Mouse (Mus musculus): ENCODE data around the gene Plxnc1.

Gene Plxnc1

DNA sequence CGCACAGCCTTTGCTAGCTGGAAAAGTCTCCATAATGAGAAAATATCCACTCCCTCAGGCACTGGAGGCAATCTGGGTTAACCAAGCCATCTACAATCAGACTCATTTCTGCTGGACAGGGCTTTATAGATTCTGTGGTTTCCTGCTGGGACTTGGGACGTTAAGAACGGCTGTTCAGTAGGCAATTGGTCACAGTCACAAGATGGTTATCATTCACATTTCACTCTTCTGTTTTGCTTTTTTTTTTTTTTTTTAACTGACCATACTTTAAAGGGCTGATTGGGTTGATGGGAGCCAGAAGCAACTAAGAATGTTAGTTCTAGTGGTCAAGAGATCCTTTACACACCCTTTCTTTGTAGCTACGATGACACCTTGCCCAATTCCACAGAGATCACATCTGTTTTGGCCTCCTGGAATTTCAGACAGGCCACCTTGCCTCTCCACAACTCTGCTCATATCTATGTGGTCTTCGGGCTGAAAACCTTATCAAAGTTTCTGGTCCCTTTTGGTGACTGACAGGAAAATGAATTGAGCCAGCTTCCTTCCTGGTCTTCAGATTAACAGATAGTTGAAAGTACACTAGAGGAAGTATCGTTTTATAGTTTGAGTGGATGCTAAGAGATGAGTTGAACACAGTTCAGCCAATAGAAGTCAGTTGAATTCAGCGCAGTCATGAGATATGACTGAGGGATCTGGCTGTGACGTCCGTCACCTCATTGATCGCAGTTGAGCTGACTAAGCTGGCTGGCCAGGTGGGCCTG, 3.5 kb upstream of the Plxnc1 start:
- no peak for DNase-seq

DNA sequence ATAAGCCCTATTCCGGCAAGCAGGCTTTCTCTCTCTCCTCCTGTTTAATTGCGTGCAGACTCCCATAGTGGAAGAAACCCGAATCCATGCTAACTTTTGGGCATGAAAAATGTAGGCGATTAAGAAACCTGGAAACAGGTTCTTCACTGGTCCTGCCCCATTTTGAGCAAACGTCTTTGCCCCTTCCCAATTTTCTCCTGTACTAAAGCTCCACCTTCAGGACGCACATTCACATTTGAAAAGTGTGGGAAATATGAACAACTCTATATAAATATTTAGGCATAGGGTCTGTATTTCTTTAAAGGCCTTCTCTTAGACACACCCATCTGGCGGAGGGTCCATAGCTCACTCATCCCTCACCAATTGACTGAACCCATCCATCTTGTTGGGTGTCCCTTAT, 2.8 kb upstream of the Plxnc1 start:
- DNase-seq, result peak in 1 of 2 experiments; percentile 32

DNA sequence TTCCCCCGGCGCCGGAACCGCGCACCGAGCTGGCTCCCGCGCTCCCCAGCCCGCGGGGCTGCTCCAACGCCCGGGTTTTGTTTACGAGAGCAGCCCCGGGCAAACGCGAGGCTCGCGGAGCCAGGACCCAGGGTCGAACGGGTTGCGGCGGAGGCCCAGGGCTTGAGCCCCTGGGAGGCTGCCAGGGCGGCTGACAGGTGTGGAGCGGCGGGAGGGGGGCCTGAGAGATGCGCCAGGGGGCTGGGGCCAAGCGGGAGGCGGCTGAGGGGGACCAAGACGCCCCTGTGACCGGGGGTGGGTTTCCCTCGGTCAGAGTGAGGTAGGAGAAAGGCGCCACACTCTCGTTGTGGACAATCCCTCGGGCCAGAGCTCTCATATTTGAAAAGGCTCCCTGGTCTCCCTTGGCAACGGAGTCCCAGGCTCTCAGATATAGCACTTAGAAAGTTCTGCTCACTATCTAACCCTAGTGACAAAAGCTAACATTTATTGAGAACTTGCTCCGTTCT, 624 bp upstream of the Plxnc1 start:
- peak; percentile 72 to 76 for DNase-seq

DNA sequence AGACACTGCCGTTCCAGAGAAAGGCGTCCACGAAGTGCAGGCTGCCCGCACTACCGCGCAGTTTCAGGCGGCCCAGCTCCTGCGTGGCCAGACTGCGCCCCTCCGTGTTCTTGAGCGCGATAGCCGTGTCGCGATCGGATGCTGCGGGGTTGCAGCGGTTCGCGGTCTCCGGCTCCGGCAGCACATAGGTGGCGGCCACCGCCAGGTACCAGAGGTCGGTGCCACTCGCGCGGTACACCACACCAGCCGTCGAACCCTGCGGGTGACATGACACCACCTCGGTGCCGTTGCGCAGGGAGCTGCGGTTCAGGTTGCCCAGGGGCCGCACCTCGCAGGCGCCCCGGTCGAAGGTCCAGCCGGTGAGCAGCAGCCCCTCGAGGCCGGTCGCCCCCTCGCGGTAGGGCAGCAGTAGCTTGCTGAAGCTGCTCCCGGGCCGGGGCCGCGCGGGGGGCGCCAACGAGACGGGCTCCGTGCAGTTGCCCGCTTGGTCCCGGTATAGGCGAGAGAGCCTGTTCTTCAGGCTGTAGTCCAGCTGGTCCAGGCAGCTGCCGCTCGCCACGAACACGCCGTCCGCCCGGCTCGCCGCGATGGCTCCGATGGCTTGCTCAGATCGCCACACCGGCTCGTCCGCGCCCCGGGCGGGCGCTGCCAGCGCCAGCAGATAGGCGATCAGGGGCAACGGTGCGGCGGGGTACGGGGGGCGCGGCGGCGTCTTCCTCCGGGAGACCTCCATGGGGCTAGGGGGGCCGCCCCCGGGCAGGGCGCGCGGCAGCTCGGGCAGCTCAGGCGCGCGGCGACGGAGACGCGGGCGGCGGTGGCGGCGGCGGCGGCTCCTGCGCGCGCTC, 567 bp downstream of the Plxnc1 start:
- peak; percentile 77 to 82 for DNase-seq

DNA sequence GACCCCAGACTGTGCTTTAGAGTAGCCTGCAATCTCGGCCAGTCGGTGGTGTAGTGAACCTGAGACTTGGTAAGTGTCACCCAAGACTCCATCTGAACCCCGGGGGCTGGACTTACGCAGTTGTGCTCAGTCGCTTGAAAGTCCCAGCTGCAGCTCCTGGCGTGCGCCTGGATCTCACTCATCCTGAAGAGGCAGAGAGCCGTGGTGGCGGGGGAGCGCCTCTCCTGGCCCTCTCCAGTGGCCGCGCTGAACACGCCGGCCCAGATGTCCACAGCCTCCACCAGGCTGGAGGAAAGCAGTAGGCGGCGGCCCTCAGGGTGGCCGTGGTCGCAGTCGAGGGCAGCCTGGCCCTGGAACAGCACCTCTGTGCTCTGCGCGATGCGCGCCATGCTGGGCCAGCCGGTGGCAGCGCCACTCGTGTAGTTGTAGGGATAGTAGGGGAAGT, 1.2 kb downstream of the Plxnc1 start:
- peak in 1 of 2 experiments; percentile 53 for DNase-seq

DNA sequence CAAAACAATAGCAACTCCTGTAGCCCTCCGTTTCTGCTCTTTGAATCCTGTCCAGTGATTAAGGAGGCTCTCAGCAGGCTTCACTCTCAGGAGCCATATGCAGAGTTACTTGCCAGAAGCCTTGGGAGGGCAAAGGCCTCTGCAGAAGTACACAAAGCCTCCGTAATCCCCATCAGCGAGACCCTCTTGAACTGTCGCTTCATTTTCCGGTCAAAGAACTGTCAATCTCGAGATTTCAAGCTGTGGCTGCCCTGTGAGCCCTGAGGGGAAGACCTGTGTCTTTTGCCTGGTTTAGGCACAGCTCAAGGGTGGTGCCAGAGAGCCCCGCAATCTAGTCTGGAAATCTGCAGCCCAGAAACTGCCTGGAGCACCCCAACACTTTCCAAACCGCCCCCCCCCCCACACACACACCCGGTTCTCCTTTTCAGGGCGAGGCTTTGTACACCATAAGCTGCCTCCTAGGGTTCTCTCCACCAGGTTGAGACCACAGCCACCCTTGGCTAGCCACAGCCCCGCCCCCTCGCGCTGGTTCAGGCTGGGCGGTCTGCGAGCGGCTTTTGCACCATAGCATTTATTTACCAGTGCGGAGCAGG, 2.1 kb downstream of the Plxnc1 start:
- DNase-seq, result peak; percentile 46 to 56

DNA sequence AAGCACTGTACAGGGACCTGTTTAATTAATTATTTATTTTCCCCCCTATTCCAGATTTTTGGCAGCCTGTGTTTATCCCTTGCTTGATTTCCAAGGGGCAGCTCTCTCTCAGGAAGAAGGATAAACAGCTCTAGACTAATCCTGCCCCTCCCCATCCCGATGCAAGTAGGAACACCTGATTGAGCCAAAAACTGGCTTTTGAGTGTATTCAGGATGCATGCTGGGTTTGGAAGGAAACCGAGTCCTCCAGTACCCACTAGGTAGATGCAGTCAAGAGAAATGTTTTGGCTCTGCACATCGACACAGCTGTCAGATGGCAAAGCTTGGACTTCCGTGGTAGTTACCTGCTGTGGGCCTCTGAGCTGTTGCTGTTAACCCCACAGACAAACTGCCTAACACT, 3.1 kb downstream of the Plxnc1 start:
- peak; percentile 46 to 51 for DNase-seq

DNA sequence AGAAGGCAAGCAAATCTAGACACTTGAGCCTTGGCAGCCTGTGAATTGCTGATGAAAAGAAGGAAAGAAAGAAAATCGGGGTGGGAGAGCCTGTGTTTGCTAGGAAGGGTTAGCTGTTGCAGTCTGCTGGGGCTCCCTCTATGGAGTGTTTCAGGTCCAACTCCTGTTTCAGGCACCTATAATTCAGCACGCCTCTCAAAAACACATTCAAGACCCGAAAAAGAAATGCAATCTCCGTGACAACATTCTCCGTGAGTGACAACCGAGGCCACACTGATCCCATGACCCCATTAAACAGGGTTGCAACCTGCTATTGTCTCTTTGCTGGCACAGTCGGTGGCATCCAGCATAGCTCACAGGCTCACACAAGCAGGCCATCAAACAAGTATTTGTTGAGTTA, 3.8 kb downstream of the Plxnc1 start:
- DNase-seq, result peak in 1 of 2 experiments; percentile 30

DNA sequence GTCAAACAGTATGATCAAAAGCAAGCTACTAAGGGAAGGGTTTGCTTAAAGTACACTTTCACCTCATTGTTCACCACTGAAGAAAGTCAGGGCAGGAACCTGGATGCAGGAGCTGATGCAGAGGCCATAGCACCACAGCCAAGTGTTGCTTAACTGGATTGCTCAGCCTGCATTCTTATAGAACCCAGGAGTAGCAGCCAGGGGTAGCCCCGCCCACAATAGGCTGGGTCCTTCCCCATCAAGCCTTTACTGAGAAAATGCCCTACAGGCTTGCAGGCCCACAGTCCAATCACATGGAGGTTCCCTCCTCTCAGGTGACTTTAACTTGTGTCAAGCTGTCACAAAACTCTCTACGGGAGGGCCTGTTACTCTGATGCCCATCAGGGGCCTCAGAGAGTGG, 4.6 kb downstream of the Plxnc1 start:
- no peak for DNase-seq

DNA sequence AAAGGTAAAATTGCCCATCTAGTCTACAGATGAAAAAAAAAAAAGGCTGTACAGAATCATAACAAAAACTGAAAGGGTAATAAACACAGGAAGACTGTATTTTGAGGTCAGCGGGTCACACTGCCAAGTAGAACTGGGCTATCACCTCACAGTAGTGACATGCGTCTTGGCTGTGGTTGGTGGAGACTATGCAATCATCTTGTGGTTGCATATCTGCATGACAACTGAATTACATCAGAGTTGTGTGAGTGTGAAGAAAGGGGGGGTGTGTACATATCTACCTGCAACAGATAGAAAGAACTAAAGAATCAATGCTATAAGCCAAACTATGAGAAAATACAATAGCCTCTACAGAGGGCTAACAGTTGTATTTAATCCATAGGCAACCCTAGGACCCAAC, 5.7 kb downstream of the Plxnc1 start:
- no peak for DNase-seq

DNA sequence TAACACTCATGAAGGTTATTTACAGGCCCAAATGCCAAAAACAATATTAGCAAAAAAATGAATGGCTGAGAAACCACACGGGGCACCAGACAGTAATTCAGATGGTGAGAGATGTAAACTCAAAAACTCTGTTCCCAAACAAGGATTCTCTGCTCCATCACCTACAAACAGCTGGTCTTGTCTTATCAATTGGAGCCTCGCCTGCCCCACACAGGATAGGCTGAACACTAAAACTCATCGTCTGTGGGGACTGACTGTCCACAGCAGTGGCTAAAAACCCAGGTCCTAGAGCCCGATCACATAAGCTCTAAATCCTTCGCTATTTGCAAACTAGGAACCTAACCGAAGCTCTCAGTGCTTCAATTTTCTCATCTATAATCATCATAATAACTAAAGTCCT, 6.3 kb downstream of the Plxnc1 start:
- no peak for DNase-seq

DNA sequence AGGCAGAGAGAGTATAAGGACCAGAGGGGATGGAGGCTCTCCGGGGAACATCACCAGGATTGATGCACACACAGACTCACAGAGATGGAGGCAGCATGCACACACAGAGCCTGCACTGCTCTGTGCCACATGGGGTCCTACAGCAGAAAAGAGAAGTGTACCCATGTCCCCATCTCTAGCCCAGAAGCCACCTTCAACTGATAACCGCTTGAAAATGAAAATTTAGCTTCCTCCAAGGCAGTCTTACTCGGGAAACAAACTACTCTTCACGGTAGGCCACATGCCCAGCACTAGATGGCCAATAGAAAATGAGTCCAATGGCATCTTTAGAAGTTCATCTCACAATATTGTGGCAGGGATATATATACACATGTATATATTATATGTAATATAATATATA, 9.4 kb downstream of the Plxnc1 start:
- no peak for DNase-seq

DNA sequence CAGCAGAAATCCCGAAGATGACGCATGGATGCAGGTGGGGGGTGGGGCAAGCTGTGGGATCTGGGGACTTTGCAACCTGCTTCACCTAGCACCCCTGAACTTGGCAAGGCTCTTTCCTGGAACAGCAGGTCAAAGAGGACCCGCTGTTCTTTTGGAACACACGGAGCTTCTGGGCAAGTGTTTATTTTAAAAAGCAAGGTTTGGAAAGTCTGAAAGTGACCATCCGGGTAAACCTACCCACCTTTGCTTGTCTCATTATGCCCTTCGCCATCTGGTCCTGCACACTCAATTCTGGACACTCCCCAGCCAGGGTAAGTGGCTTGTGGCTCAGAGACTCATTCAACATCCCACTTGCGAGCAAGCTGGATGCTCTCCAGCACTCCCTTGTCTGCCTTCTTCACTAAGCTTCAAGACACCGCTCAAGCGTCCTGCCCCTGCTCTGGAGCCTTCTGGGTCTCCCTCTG, 10.5 kb downstream of the Plxnc1 start:
- DNase-seq, result peak; percentile 87 to 90

DNA sequence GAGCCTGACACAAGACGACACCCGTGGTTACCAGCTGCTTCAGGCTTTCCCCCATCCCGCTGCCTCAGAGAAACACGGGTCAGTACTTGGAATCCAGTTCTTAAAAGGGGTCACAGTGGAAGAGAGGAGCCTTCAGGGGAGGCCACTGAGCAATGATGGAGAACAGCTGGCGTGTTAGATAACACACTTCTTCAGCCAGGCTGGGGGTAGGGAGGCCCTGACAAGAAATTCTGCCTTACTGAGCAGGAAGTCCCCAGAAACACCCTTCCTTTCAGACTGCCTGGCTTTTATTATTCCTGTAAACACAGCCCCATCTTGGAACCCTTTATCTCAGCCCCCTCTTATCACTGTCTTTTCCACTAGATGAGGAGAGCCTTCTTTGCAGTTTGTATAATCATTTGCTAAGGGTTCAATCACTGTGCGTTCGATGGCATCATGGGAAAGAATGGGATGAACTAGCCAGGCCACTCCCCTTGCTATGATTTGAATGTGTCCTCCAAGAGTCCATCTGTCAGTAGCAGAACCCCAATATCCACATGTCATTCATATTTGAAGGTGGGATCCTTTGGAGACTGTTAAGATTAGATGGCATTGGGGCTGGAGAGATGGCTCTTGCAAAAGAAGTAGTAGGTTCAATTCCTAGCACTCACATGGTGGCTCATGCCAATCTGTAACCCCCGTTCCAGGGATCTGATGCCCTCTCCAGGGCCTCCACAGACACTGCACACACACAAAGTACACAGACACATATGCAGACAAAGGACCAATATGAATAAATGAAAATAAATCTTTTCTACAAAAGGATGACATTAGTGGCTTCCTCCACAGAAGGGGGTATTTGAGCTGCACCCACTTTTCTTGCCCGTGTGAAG, 12.4 kb downstream of the Plxnc1 start:
- DNase-seq, result peak in 1 of 2 experiments; percentile 33

DNA sequence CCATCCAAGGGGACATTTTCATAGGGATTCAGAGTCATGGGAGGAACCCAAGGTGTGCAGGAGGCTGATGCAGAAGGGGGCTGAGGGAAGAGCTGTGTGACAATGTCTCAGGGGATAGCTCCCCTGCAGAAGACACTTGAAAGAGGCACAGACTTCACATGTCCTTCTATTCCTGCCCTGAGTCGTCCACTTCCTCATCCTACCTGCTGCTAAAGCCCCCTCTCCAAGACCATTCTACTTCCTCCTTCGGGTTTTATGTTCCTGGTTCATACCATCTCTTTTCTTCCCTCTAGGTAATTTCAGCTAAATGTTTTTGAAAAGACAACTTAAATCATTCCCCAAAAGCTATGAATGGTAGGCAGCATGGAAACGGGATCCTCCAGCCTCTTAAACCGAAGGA, 16.5 kb downstream of the Plxnc1 start:
- no peak for DNase-seq

DNA sequence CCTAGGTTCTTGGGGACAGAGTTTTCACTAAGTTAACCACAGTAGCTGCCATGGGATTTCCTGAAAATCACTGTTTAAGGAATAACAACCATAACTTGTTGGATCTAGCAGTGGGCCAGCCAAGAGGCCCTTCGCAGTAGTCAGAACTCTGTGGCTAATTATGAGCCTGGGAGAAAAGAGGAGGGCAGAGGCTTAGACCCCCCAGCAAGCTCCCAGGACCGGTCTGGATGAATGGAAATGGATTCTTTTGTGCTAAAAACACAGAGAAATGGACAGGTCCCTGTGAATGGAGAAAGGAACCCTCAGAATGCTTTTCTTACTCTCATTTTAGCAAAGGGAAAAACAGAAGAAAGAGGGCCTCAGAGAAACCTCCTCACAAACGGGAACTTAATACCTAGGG, 18.3 kb downstream of the Plxnc1 start:
- no peak for DNase-seq

DNA sequence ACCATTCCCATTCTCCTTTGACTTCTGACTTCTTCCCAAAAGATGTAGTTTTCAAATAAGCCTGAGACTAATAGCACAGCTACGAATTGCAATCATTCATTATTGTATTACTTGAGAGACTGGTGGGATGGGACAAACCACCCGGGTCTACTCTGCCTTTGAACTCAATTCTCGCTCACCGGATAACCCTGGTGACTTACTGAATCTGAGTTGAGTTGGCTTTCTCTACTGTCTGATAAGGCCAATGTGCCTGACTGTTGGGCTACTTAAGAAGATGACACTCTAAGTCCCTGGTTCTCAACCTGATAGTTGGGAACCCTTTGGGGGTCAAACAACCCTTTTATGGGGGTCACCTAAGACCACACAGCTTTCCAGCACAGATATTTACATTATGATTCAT, 19.8 kb downstream of the Plxnc1 start:
- no peak for DNase-seq

DNA sequence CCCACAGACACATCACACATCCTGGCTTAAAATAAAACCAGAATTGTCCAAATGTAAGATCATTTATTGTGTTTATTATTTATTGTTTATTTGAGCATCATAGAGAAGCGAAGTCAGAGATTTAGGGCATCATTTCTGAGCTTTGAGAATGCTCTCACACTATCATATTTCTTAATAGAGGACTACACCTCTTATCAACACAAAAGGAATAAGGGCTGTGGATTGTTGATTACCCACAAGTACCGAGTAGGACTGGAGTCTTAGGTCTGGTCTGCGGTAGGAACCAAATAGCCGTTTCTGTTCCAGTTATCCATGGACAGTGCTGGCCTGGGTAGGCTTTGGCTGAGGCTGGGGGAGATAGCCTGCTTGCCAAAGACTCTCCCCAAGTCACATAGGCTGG, 20.2 kb downstream of the Plxnc1 start:
- DNase-seq, result no peak

DNA sequence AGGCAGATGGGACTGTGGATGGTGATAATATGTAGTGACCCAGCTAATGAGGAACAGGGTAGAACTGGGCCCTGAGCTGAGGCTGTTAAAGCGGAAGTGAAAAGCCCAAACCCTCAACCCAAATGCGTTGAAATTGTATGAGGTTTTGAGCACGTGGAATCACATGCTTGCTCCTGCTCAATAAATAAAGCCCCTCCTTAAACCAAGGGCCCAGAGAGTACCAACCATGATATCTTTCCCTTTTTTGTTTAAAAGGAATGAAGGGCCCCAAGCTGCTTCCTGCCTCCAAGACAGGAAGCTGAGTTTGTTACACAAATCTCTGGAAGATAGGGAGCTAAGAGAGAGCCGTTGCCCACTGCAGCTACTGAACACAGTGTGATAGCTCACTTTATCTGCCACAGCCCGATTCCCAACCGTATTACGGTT, 21.3 kb downstream of the Plxnc1 start:
- DNase-seq, result no peak

DNA sequence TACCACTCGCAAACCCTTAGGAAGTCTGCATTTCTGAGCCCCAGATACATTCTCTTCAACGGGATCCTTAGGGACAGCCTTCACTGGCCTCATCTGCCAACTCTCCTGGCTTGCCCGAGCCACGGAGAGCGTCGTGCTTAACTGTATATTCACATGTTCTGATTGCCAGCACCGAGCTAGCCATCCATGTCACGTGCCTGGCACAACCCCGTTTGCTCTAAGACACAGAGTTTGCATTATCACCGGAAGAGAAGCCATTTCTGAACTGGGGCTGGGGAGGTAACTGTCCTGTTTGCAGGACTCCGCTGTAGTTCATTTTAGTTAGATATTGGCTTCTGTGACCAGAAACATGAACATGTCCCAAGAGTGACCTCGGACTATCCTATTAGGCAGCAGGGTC, 21.8 kb downstream of the Plxnc1 start:
- DNase-seq, result no peak

DNA sequence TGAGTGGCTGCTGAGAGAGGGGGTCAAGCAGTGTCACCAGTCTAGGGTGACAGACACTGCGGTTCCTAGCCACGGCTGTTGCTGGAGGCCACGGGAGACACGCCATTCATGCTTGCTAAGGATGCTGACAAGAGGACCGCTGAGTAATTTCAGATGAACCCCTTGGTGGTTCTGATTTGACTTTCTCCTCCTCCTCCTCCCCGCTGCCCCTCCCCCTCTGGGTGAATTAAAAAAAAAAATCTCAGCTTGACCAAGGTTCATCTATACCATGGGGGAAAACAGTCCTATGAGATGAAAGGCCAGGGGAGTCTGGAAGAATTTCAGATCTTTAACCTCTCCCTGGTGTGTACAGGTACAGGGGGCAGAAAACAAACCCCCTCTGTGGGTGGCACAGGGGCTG, 22.9 kb downstream of the Plxnc1 start:
- no peak for DNase-seq

DNA sequence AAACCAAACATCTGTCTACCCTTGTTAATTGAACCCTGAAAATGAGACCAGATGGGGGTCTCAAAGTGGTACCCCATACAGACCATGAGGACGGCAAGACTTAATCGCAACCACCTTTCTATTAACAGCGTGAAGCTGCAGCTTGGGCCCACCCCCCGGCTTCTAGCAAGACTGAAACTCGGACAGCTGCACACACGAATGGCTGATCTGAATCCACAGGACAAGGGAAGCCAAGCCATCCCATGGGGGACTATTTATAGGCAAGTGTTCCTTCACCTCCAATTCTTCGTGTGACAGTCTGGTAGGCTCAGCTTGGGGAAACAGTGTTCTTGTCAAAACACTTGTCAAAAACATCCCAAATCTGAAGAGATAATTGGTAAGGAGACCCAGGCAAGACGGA, 24.1 kb downstream of the Plxnc1 start:
- no peak for DNase-seq

Measured in cerebellum, postnatal 14 days (tissue).